Mouse (Mus musculus): ENCODE results near the gene Rtl10.

DNA sequence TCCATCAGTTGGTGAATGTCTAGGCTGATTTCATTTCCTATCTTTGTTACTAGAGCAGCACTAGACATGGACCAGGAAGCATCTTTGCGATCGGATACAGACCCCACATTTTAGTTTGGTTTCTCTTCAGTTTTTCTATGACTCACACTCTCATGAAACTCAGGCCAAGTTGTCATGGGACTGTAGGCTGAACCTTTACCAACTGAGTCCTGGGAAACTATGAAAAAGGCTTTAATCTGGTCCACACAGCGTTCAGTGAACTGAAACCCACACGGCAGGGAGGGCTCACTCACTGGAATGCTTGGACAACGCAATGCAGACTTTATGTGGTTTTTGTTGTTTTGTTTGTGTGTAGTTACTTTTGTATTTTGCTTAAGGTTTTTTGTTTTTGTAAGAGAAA, 30.0 kb downstream of the Rtl10 start:
- TF ChIP-seq MYB (IDR thresholded peaks at IDR 0.05; ENCODE audit: low read depth, low read length) (no peak), GATA1 (IDR thresholded peaks at IDR 0.05; ENCODE audit: low read depth, low read length) (no peak), ELF1 (IDR thresholded peaks at IDR 0.05; ENCODE audit: low read depth, low read length) (no peak), CTCF (IDR thresholded peaks at IDR 0.05 in 2 of 3, conservative IDR thresholded peaks at IDR 0.05 in 1 of 3; ENCODE audit: control insufficient read depth in 1 of 3, insufficient read depth in 1 of 3, low read depth in 2 of 3, low read length in 3 of 3, poor library complexity in 1 of 3, severe bottlenecking in 1 of 3) (no peak), POLR2AphosphoS2 (IDR thresholded peaks at IDR 0.05; ENCODE audit: low read length) (no peak), POLR2AphosphoS5 (IDR thresholded peaks at IDR 0.05; ENCODE audit: borderline replicate concordance, low read depth, low read length) (no peak), E2F4 (IDR thresholded peaks at IDR 0.05; ENCODE audit: borderline replicate concordance, low read depth, low read length) (no peak), RCOR1 (IDR thresholded peaks at IDR 0.05; ENCODE audit: low read depth, low read length) (no peak), MAX (IDR thresholded peaks at IDR 0.05; ENCODE audit: low read length) (no peak), MYC (IDR thresholded peaks at IDR 0.05; ENCODE audit: low read depth, low read length) (no peak)
